Mouse (Mus musculus) liver, embryonic 11.5 days (tissue): ENCODE results near the gene Mybbp1a. TPM values are rescaled to one million over a fixed set of nuclear protein-coding genes. Genes with fewer than 3 reads are reported as not detected.

Experiments used
- ATAC-seq: fragments of 200-750 bp; cut with Nextera tagmentation; replicated peaks from 2 replicates; pipeline ENCODE4 v1.8.0; 2017; ENCODE audit warnings: moderate number of reproducible peaks, mild to moderate bottlenecking, moderate TSS enrichment, moderate library complexity; ENCODE audit not compliant: low FRiP score
- DNase-seq: peaks from one replicate; pipeline ENCODE4 v3.0.0-alpha.2; 2017; ENCODE audit warnings: low spot score
- H3K27ac ChIP-seq: fragments of 300-500 bp; sonication (generic); 2 replicates; pipeline ENCODE4 v1.5.1; 2014; ENCODE audit warnings: mild to moderate bottlenecking, low read depth, low read length, control low read depth
- H3K27me3 ChIP-seq: fragments of 300-500 bp; sonication (generic); replicated peaks from 2 replicates; pipeline ENCODE4 v1.6.1; 2014; ENCODE audit warnings: low read length, mixed read lengths; ENCODE audit not compliant: control insufficient read depth, insufficient read depth
- H3K36me3 ChIP-seq: fragments of 300-500 bp; sonication (generic); 2 replicates; pipeline ENCODE4 v1.6.1; 2014; ENCODE audit warnings: mild to moderate bottlenecking, low read length, moderate library complexity, mixed read lengths; ENCODE audit not compliant: control insufficient read depth, insufficient read depth
- H3K4me1 ChIP-seq: fragments of 300-500 bp; sonication (generic); replicated peaks from 2 replicates; pipeline ENCODE4 v1.6.1; 2014; ENCODE audit warnings: low read length, mixed read lengths; ENCODE audit not compliant: control insufficient read depth, insufficient read depth
- H3K4me2 ChIP-seq: fragments of 300-500 bp; sonication (generic); 2 replicates; pipeline ENCODE4 v1.6.1; 2014; ENCODE audit warnings: mild to moderate bottlenecking, control low read depth, moderate library complexity
- H3K4me3 ChIP-seq: fragments of 300-500 bp; sonication (generic); 2 replicates; pipeline ENCODE4 v1.5.1; 2014; ENCODE audit warnings: low read depth, low read length, control low read depth
- H3K9ac ChIP-seq: fragments of 300-500 bp; sonication (generic); 2 replicates; pipeline ENCODE4 v1.6.1; 2014; ENCODE audit warnings: low read depth, low read length, control low read depth
- H3K9me3 ChIP-seq: fragments of 300-500 bp; sonication (generic); 2 replicates; pipeline ENCODE4 v1.6.1; 2016; ENCODE audit warnings: low read length, inconsistent platforms, mixed read lengths; ENCODE audit not compliant: control insufficient read depth
- WGBS: fragments of 180-500 bp; shearing (Covaris S2); extraction: QIAGEN DNeasy Blood & Tissue Kit; methylation state at CpG from one replicate; pipeline ENCODE4 v1.1.7; 2014; 5-methylcytosine and 5-hydroxymethylcytosine counted together
- polyA plus RNA-seq: library from polyadenylated mRNA; unstranded; fragments of >200 nt; fragmentation: Nextera tagmentation; extraction: Ambion mirVana; gene quantifications from 2 replicates; pipeline ENCODE4 v1.2.1, GENCODE M21; 2014

Mybbp1a gene
- polyA plus RNA-seq, 1 experiment from 2014 or later: 263 TPM

- no peak for DNase-seq
- no peak for ATAC-seq
- peaks cover 29% of the 10 kb centered on the region for H3K4me1 ChIP-seq
- 30% methylated on average over 4 of the region's 4 CpGs for WGBS
- no peak overlapping the region for H3K4me2 ChIP-seq
- H3K4me3 ChIP-seq: no peak overlapping the region
- H3K9me3 ChIP-seq: no peaks in the 10 kb centered on the region
- no peaks in the 10 kb centered on the region for H3K36me3 ChIP-seq
- H3K9ac ChIP-seq: no peak overlapping the region
- H3K27ac ChIP-seq: no peak overlapping the region
- H3K27me3 ChIP-seq: 0 out of 2 replicates have a peak, but pooled peaks cover 6% of the 10 kb centered on the region
Measured at GRCm38 (mm10) chr11:72417376-72417775, 23.8 kb upstream of the Mybbp1a start.

- no peak overlapping the region for H3K4me3 ChIP-seq
- H3K27ac ChIP-seq: no peak overlapping the region
- H3K9me3 ChIP-seq: no peaks in the 10 kb centered on the region
- 60% methylated on average over 8 of the region's 8 CpGs for WGBS
- ATAC-seq: no peak
- H3K9ac ChIP-seq: no peak overlapping the region
- H3K36me3 ChIP-seq: no peaks in the 10 kb centered on the region
- H3K4me1 ChIP-seq: peaks cover 28% of the 10 kb centered on the region
- H3K27me3 ChIP-seq: 0 out of 2 replicates have a peak, but pooled peaks cover 6% of the 10 kb centered on the region
- DNase-seq: no peak
- no peak overlapping the region for H3K4me2 ChIP-seq
Measured at GRCm38 (mm10) chr11:72418227-72418626, 22.9 kb upstream of the Mybbp1a start.

DNA sequence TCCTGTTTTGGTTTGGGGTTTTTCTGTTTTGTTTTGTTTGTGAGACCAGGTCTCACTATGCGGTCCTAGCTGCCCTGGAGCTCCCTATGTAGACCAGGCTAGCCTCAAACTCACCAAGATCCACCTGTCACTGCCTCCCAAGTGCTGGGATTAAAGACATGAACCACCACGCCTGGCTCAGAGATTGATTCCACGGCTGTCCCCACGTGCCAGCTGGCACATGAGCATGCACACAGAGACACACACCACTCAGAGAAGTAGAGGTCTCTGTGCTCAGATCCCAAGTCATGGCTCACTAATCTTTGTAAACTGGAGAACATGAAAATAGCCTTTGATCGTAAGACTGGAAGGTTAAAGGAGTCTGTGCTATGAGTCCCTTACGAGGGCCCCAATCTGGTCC is 22.1 kb upstream of the Mybbp1a start:
- 78% methylated on average over 6 of the region's 6 CpGs for WGBS
- no peak overlapping the region for H3K4me3 ChIP-seq
- 0 out of 2 replicates have a peak, but pooled peaks cover 5% of the 10 kb centered on the region for H3K27me3 ChIP-seq
- H3K9ac ChIP-seq: no peak overlapping the region
- H3K4me1 ChIP-seq: peaks cover 25% of the 10 kb centered on the region
- ATAC-seq (no peak), DNase-seq (no peak)
- no peaks in the 10 kb centered on the region for H3K36me3 ChIP-seq
- H3K27ac ChIP-seq: no peak overlapping the region
- no peak overlapping the region for H3K4me2 ChIP-seq
- no peaks in the 10 kb centered on the region for H3K9me3 ChIP-seq

- WGBS: 84% methylated on average over 6 of the region's 6 CpGs
- H3K27ac ChIP-seq: no peak overlapping the region
- no peak for ATAC-seq
Measured at GRCm38 (mm10) chr11:72420460-72421122, 20.6 kb upstream of the Mybbp1a start.

DNA sequence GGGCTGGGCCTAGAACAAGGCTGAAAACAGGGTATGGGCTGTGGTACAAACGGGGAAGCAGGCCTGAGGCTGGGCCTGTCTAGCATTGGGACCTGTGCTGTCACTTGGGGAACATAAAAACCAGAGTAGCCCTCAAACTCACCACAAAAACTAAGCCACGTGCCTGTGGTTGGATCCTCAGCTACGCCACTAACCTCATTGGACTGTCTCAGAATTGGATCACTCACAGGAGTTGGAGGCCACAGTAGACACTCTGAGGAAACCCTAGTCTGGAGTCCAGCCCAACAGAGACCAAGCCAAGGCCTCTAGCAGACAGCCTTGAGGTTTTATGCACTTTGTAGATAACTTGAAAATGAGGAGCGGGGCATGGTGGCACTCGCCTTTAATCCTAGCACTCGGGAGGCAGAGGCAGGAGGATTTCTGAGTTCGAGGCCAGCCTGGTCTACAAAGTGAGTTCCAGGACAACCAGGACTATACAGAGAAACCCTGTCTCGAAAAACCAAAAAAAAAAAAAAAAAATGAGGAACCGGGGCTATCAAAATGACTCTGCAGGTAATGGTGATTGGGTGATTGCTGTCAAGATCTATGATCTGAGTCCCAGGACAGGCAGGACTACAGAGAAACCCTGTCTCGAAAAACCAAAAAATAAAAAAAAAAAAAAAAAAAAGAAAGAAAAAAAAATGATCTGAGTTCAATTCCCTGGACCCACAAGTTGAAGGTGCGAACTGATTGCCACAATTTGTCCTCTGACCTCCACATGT is 19.5 kb upstream of the Mybbp1a start:
- no peaks in the 10 kb centered on the region for H3K9me3 ChIP-seq
- no peaks in the 10 kb centered on the region for H3K36me3 ChIP-seq
- no peak for DNase-seq
- H3K4me2 ChIP-seq: no peak overlapping the region
- H3K27me3 ChIP-seq: no peaks in the 10 kb centered on the region; the same call in 1 of the 2 replicates
- H3K4me1 ChIP-seq: peaks cover 7% of the 10 kb centered on the region
- WGBS: 68% methylated on average over 11 of the region's 11 CpGs
- H3K27ac ChIP-seq: no peak overlapping the region
- H3K4me3 ChIP-seq: no peak overlapping the region
- ATAC-seq: no peak
- H3K9ac ChIP-seq: no peak overlapping the region

More at GRCm38 (mm10) chr11:72420460-72421122, 20.6 kb upstream of the Mybbp1a start:
- Histone ChIP-seq H3K4me3 (no peak overlapping the region), H3K9ac (no peak overlapping the region), H3K9me3 (no peaks in the 10 kb centered on the region), H3K27me3 (no peaks in the 10 kb centered on the region), H3K4me1 (peaks cover 12% of the 10 kb centered on the region), H3K36me3 (no peaks in the 10 kb centered on the region), H3K4me2 (no peak overlapping the region)
- DNase-seq: no peak

GRCm38 (mm10) chr11:72423686-72424085 is 17.5 kb upstream of the Mybbp1a start:
- DNase-seq: no peak
- no peak for ATAC-seq
- no peaks in the 10 kb centered on the region for H3K4me1 ChIP-seq
- H3K4me3 ChIP-seq: no peak overlapping the region
- no peaks in the 10 kb centered on the region for H3K9me3 ChIP-seq
- H3K36me3 ChIP-seq: no peaks in the 10 kb centered on the region
- WGBS: 79% methylated on average over 4 of the region's 4 CpGs
- no peak overlapping the region for H3K9ac ChIP-seq
- no peak overlapping the region for H3K4me2 ChIP-seq
- no peaks in the 10 kb centered on the region; the same call in 1 of the 2 replicates for H3K27me3 ChIP-seq
- H3K27ac ChIP-seq: no peak overlapping the region

GRCm38 (mm10) chr11:72425201-72425600 is 16.0 kb upstream of the Mybbp1a start:
- no peak overlapping the region for H3K9ac ChIP-seq
- H3K4me1 ChIP-seq: no peaks in the 10 kb centered on the region
- H3K36me3 ChIP-seq: no peaks in the 10 kb centered on the region
- no peak overlapping the region for H3K27ac ChIP-seq
- H3K9me3 ChIP-seq: no peaks in the 10 kb centered on the region
- no peak overlapping the region for H3K4me2 ChIP-seq
- H3K27me3 ChIP-seq: no peaks in the 10 kb centered on the region; the same call in 1 of the 2 replicates
- ATAC-seq: no peak
- no peak for DNase-seq
- no peak overlapping the region for H3K4me3 ChIP-seq

DNA sequence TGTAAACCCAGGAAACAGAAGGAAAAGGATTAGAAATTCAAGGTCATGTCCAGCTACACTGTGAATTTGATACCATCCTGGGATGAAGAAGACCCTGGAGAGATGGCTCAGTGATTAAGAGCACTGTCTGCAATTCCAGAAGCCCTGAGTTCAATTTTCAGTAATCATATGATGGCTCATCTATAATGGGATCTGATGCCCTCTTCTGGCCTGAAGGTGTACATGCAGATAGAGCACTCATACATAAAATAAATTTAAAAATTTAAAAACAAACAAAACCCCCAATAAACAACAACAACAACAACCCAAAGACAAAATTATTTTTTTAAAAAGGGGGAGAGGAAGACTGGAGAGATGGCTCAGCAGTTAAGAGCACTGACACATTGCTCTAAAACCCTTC is 14.3 kb upstream of the Mybbp1a start:
- Histone ChIP-seq H3K36me3 (no peaks in the 10 kb centered on the region), H3K4me1 (no peaks in the 10 kb centered on the region), H3K4me3 (no peak overlapping the region), H3K27ac (no peak overlapping the region), H3K9ac (no peak overlapping the region), H3K27me3 (no peaks in the 10 kb centered on the region; the same call in 1 of the 2 replicates), H3K9me3 (no peaks in the 10 kb centered on the region), H3K4me2 (no peak overlapping the region)
- ATAC-seq (no peak), DNase-seq (no peak)

DNA sequence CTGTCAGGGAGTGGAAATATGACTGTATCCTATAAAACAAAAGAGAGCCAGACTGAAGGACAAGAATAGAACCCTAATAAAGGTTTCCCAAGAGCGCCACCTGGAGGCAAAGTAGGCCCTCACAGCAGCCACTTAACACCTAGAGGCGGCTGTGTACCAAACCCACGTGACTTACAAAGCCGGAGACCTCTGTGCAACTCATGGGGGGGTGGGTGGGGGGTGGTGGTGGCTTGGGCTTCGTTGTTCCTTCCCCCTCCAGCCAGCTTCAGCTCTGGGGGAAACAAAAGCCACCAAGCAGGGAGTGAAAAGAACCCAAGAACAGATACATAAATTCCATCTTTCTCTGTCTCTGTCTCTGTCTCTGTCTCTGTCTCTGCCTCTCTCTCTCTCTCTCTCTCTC is 12.5 kb upstream of the Mybbp1a start:
- ATAC-seq: peak; percentile 76
- peak overlapping the region; percentile 48 for H3K4me2 ChIP-seq
- no peak for DNase-seq
- H3K36me3 ChIP-seq: no peaks in the 10 kb centered on the region
- no peaks in the 10 kb centered on the region for H3K4me1 ChIP-seq
- no peak overlapping the region for H3K4me3 ChIP-seq
- WGBS: 1% methylated on average over 5 of the region's 5 CpGs
- H3K27ac ChIP-seq: no peak overlapping the region
- H3K9me3 ChIP-seq: no peaks in the 10 kb centered on the region
- H3K9ac ChIP-seq: no peak overlapping the region
- H3K27me3 ChIP-seq: no peaks in the 10 kb centered on the region; the same call in 1 of the 2 replicates
